Mouse (Mus musculus): ENCODE data around the gene Dgkb.

Gene Dgkb

DNA sequence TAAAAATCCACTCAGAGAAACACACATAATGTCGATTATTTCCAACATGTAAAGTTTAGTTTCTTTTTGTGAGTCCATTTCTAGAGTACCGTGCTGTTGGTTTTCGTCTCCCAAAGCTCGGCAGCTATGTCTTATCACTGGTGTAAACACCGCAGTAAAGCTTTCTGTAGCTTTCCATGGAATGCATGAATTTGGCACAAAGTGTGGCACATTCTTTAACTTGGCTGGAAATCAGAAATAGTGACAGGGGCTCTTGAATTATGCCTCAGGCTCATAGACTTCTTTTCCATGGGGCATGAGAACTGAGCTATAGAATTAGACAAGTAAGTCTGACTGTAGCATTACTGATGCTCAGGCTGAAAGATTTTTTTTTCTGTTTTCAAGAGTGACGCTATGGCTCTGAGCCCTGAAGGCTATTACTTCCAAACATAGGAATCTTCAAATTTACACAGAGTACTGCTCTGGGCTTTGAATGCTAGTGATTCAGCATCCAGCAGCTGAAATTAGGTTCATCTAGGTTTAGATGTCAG lies 179.0 kb downstream of the Dgkb start:
- no peak for DNase-seq (ENCODE audit: low spot score in 2 of 2)

DNA sequence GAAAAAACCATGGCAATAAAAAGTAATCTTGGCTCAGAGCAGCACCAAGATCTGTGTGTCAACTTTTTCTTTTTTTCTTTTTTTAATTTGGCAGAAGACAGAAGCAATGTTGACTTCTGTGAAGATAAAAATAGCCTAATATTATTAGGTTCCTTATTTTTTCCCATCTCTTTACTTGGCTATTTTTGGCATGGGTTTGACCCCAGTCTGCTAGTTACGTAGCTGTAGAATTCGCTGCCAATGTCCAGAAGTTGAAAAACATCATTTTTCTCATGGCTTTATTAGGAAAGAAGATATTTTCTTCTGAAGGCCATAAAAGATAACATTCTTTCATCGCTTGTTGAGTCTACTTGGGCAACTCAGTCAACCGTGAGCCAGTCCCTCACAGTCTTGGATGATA lies 200.1 kb downstream of the Dgkb start:
- DNase-seq (ENCODE audit: low spot score in 2 of 2) = no peak

DNA sequence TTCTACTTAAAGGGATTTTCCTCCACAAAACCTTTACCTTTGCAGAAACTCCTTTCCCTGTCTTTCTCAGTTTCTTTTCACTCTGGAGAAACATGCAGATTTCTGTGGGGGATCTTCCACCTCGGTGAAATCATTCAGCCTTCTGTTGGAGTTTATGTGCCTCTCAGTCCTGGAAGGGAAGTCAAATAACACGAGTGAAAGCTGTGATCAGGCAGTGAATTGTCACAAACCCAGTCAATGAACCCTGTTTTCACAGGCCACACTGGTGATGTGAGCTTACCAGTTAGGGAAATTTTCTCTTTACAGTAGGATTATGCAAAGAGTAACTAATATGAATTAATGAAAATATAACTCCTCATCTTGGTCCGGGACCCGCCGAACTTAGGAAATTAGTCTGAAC lies 229.7 kb downstream of the Dgkb start:
- no peak for DNase-seq (ENCODE audit: low spot score in 2 of 2)

DNA sequence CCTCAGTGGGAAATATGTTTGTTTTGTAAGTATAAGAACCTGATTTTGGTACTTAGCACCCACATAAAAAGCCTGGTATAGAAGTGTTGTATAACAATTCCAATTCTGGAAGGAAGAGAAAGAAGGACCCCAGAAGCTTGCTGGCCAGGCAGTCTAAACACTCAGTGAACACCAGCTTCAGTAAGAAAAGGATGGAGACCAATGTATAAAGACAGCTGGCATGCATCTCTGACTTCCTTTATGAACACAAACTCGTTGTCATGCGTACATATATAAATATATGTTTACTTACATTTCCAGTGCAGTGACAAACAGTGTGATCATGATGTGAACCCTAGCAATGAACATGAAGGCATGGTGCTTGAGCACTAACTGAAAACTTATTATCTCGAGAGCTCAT lies 270.7 kb downstream of the Dgkb start:
- no peak for DNase-seq (ENCODE audit: low spot score in 2 of 2)

DNA sequence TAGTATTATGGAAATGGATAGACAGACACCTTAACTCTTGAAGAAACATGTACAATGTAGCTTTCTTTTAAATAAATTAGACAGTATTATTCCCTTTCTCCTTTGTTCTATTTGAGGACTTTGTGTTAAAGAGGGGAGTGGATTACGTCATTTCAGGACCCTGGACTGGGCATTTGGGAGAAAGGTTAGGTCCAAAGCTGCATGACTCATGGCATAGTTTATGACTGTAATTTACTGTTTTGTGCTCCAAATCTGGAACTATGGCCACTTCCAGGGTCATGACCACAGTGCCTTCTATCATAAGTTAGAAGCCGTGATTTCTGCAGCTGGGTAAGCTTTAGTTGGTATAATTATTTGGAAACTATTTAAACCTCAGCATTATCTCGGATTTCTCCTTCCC lies 294.4 kb downstream of the Dgkb start:
- DNase-seq (ENCODE audit: low spot score in 2 of 2) = no peak

DNA sequence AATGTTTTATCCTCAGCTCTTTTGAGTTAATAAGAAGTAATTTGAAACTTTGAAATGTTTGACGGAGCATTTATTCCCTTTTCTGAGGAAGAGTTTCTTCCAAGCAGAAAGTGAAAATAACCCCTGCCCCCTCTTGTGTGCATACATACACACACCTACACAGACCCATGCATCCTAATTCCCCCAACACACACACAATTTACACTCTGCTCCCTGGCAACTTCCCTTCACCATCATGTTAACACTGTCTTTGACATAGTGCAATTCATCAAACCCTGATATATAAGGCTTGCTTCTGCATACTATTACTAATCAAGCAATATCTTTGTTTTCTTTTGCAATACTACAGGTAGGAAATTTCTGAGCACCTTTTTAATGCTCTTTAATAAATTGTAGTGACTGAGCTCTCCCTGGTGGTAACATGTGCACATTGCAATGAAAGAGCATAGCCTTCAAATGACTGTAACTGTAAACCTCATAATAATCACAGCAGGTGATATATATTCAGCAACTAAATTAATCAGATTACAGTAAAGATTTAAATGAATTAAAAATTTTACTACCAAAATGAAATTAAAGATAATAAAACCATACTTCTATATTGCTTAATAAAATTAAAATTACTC lies 297.6 kb downstream of the Dgkb start:
- no peak for DNase-seq (ENCODE audit: low spot score in 2 of 2)

DNA sequence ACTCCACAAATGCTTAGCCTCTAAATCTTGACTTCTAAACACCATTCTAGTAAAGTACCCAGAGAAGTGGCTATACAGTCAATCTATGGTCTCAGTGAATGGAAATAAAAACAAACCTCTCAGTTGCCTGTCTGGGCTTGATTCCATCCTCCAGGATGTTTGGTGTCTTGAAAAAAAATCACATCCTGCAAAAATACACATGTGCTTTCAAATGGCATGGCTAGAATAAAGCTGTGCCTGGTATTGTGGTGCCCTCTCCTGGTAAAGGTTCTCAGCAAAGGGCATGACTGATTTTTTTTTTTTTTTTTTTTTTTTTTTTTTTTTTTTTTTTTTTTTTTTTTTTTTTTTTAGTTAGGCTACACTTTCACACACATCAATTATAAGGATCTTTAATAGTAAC lies 306.0 kb downstream of the Dgkb start:
- no peak for DNase-seq (ENCODE audit: low spot score in 2 of 2)

DNA sequence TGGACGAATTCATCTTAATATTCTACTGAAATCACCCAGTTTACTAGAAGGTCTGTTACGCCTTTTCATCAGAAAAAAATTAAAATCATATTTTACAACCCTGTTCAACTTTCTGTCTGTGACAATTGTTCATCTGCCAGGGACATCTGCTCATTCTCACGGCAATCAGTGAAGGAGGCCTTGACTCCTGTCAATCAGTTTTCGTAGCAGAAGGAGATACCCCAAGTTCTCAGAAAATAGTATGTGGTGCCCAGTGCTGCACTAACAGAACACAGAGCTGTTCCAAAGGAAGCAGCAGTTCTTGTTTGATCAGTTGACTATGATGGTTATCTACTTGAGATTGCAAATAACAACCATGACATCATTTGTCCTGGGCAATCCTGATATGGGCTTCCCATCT lies 307.8 kb downstream of the Dgkb start:
- DNase-seq (ENCODE audit: low spot score in 2 of 2) = no peak

DNA sequence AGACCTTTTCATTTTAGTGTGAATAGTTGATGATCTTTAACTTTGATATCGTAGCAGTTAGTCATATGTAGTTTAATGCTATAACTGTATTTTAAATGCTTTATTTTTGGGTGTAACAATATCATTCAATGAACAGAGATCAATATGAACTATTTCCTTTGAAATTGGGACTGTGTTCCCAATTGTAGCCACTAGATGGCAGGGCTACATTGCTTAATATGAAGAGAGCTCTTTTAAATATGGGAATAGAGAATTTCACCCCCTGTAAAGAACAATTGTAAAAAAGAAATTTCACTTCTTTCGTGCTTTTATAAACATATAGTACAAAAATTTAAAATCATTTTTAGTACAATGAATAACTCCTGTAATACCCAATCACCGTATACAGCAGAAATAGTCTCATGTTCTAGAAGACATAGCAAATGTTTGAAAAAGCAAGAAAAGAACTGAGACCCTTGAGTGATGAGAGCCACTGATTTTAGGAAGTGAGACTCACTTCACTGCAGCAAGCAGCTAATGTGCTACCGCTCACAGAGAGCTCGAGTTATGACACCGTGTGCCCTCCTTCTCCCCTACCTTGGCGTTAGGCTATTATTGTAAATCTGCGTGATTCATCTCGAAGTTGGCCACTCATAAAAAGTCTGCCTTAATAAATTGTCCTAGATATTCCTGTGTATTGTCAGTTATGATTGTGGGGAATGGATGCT lies 312.8 kb downstream of the Dgkb start:
- DNase-seq (ENCODE audit: low spot score in 2 of 2) = no peak

DNA sequence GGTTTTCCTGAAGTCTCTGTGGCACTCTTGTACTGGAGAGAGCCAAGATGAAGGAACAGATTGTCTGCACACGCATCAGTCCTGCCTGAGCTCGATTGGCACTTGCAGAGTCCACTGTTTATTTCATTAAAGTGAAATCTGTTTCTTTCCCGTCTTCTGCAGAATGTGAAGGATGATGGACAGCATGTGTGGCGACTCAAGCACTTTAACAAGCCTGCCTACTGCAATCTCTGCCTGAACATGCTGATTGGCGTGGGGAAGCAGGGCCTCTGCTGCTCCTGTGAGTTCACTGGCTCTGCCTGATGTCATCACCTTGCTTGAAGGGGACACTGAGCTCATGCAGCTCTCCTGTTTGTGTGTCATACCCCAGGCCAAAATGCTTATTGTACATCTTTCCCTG lies 318.9 kb downstream of the Dgkb start:
- DNase-seq (ENCODE audit: low spot score in 2 of 2) = no peak

DNA sequence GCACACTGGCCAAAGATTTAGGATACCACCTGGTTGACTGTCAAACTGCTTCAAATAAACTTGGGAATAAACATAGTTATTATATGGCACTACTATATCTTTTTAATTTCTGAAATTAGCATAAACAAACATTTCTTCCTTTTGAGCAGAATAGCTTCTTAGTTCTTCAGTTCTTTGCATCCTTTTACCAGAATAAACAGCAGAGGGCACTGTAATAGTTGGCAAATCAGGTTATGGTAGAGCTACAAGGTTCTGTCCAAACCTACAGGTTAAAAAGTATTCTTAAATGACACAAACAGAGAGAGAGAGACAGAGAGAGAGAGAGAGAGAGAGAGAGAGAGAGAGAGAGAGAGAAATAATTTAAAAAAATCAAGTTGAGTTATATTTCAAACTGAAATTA lies 322.5 kb downstream of the Dgkb start:
- DNase-seq (ENCODE audit: low spot score in 2 of 2) = no peak

DNA sequence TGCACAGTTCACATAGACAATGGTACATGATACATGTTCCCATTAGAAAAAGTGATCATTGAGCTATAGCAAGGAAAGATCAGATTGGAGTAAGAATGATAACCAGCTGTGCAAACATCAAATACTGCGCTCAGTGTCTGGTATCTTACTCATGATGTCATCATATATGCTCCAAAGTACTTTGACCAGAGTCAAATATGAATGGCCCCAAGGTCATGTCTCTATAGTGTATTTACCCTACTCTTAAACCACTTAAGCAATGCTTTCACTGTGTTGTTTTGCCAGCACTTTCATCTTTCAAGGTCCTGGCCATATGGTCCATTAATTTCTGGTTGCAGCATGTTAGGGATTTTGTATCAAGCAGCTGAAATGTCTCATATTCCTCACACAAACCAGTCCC lies 415.1 kb downstream of the Dgkb start:
- DNase-seq (ENCODE audit: low spot score in 2 of 2) = no peak

DNA sequence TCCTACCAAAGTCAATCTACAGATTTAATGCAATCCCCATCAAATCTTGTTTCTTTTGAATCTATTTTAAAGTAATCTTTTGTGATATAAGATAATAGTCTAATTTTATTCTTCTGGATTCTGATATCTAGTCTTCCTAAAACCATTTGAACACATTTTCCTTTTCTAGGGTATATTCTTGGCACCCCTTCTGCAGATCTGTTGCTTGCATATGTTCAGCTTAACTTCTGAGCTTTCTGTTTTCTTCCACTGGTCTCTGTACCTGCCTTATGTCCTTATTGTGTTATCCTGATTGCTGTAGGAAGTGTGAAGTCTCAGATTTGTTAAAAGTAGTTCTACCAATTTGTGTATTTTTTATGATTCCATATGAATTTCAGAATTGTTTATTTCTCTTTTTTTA lies 451.3 kb downstream of the Dgkb start:
- DNase-seq (ENCODE audit: low spot score in 2 of 2) = no peak

DNA sequence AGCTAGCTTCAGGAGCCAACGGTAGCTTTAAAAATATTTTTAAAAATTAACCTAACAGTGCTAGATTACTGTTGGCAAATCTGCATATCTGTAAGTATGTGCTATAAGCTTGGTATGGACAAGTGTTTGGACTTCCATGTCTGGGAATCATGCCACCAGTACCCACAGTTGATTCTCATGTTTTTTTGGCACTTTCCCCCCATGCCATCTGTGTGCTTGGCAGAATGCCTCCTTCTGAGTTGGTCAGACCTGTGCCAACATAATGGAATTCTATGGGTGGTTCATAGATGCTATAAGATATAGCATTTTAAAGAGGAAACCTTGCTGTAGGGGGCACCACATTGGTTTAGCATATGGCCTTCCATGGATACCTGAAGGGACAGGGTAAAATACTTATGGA lies 484.0 kb downstream of the Dgkb start:
- no peak for DNase-seq (ENCODE audit: low spot score in 2 of 2)

DNA sequence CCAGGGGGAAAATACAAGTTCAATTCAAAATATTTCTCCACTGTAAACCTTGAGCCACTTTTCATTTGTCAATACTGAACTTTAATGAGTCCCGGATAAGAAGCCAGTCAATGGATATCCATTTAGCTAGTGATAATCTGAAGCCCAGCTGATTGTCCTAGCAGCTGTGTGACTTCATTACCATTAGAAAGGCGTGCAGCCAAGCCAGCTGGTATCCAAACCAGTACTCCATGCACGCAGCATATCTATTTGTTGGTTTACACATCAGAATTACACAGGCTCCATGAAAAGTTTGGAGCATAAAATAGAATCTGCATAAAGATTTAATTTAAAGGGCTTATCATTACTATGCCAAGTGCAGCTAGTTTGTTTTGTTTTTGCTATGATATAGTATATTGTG lies 486.3 kb downstream of the Dgkb start:
- DNase-seq (ENCODE audit: low spot score in 2 of 2) = no peak

DNA sequence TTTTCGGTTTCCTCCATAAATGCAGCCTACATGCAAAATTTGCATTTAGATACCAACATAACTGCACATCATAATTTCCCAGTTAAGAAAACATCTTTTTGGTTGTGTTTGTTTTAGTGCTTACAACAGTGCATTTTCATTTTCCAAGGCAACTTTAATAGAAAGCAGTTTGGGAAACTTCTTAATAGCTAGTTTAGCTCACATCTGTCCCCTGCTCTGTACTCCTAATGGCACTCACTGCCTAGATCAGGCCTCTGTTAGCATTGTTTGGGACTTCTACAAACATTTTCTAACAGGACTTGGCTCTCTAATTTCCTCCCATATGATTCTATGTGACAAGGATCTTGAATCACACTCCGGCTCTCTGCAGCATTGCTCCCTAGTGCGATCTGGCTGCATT lies 486.7 kb downstream of the Dgkb start:
- no peak for DNase-seq (ENCODE audit: low spot score in 2 of 2)

DNA sequence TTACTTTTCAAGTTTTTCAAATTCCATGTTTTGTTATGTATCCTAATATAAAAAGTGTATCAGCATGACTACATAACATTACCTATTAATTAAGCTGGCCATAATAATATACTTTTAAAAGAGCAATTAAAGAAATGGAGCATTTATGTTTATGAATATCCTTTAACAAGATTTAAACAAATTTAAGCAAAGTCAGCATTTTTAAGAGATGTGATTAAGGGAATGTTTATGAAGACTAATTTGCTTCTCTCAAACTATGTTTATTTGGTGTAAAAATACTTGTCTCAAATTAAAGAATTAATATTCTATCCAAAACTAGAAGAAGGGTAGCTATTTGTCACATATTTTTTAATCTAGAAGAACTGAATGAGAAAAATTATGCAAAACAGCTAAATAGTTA lies 492.4 kb downstream of the Dgkb start:
- no peak for DNase-seq (ENCODE audit: low spot score in 2 of 2)

DNA sequence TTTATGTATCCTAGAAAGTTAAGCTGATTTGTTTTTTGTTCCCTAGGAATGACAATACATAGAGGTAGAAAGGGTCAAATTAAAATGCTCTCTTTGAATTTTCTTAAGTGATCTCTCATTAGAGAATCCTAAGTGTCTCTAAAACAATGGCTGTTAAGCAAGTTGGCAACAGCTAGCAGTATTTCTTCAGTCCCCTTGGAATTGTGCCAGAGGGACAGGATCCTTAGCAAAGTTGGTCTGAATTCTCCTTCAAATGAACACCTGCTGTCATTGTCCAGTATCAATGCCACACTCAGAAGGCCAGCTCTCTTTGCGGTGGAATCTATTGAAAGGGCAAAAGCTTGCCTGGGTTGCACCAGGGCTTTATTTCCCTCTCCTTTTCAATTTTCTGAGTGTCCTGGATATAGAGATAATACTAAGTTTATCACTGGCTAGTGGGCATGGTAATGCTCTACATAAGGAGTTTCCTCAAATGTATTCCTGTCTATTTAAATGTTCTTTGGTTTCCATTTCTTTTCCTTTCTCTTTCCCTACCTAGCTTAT lies 510.3 kb downstream of the Dgkb start:
- no peak for DNase-seq (ENCODE audit: low spot score in 2 of 2)

DNA sequence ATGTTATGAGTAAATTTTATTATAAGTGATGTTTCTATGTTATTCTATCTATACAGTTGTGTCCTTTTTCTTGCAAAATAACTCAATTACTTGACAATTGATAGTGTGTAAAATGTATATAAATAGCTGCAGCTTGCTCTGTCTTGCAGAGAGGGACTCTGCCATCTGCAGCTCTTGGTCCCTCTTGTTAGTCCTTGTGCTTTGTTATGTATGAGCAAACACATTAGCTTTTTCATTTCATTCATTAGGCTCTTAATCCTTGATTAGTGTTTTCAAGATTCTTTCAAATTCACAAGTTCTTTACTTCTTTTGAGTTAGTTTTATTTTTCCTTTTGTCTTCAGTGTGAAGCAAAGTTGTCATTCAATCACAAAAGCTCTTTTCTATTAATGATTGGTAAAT lies 511.3 kb downstream of the Dgkb start:
- no peak for DNase-seq (ENCODE audit: low spot score in 2 of 2)

DNA sequence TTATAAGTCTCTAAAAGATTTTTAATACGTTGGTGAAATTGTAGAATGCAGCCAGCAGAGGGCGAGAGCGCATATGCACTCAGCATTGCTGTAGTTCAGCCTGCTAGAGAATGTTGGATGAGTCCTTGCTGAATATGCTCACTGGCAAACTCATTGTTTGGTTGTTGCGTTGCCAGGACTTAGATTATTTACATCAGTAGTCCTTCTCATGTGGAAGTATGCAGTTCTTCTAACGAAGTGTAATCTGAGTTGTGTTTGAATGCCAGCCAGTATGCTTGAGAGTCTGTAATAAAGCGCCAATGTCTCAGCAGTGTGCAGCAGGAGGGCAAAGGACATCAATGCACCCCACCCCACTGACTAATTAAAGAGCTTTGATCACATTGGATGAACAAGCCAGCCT lies 525.1 kb downstream of the Dgkb start:
- DNase-seq (ENCODE audit: low spot score in 2 of 2) = no peak

DNA sequence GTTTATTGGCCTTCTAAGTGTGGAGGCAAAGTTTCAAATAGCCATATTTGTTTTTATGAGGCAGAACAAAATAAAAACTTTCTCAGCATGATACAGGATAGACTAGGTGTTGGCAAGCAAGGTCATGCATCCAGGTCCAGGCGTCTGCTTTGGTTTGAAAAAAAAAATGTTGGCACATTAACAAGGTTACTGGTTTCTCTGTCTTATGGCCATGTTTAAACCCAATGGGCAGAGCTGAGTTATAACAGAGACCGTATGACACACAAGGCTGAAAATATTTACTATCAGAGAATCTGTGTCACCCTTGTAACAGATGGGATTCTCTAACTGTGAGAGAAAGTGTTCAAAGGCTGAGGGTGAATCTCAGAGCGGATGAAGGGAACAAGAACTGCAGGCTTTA lies 535.0 kb downstream of the Dgkb start:
- no peak for DNase-seq (ENCODE audit: low spot score in 2 of 2)

DNA sequence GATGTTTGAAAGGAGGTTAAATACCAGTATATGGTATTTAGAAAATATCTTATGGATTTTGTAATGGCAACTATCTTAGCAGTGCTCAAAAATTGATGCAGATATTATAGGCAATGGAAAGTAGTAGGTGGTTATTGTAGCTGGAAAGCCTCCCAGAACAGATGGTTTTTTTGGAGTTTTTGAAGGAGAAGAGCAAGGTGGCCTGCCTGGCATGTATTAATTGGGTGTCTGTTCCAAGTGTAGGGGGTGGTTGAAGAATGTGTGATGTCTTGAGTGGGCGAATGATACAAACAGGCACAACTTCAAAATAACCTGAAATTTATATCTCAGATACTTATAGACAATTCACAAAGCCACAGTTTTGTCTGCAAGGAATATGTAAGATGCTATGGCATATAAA lies 538.9 kb downstream of the Dgkb start:
- no peak for DNase-seq (ENCODE audit: low spot score in 2 of 2)

DNA sequence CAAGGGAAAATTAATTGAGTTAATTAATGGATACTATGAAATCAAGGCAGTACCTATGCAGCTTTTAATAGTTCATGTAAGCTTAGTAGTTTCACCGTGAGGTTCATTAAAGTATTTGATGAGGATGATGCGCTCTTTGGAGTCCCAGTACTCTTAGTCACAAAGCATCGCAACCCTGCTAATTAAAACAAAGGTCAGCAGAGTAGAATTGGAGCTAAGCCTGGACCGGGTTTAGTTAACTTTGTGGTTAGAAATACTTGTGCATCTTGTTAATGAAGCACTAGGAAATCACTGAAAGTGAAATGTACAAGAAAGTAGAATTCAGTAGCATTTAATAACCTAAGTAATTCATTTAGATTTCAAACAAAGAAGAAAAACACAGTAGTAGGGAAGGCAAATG lies 544.0 kb downstream of the Dgkb start:
- no peak for DNase-seq (ENCODE audit: low spot score in 2 of 2)

DNA sequence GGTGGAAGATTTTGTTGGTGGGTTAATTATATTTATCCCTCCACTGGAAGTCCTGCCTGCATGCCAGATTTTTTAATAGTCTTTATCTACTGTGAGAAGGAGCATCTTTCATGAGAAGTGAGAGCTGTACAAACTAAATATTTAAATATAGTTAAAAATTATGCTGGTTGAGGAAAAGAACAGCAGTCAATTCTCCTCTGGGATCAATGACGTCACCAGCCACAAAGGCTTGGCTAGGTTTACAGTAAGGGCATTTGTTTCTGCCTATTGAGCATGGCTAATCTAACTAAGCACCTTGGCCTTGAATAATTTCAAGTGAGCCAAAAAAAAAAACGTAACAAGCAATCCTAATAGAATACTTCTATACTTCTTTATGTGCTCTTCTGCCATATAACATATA lies 554.1 kb downstream of the Dgkb start:
- no peak for DNase-seq (ENCODE audit: low spot score in 2 of 2)
